Mouse (Mus musculus) left cerebral cortex, postnatal 4 days (tissue): Measurements from ENCODE around the gene S1pr2. TPM values are rescaled to one million over a fixed set of nuclear protein-coding genes. Genes with fewer than 3 reads are reported as not detected.
"Not testable (repeated sequence)": the region's sequence is repeated elsewhere in the genome, so short reads cannot be mapped to it uniquely, and the experiment has no call there.

ENCODE experiments used
- DNase-seq: peaks from one replicate; pipeline ENCODE4 v3.0.0-alpha.2; 2022
- intact Hi-C: fragments of 180-260 bp; cut with DNase I; formaldehyde crosslinking; loops from one replicate; pipeline ENCODE4 v1.15.1; 2025
- total RNA-seq, 2 experiments: library from RNA; stranded (reverse); gene quantifications; 2 replicates each; pipeline ENCODE4 v1.2.3; 2021

S1pr2 gene
- total RNA-seq, 2 experiments from 2014 or later: 4.5 to 5.5 TPM

DNA sequence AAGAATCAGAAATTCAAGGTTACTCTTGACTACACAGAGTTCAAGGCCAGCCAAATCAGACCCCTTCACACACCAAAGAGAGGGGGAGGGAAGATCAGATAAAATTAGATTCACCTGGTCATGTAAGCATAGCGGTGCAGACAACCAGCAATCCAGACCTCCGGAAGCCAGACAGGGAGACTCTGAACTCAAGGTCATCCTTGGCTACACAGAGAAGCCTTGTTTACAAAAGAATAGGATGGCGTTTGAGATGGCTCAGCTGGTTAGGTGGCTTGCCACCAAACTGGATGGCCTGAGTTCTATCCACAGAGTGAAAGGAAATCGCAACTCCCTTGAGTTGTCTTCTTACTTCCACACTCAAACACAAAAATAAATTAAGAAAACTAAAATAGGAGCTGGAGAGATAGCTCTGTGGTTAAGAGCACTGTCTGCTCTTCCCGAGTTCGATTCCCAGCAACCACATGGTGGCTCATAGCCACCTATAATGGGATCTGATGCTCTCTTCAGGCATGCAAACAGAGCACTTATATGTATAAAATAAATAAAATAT is 25.1 kb upstream of the S1pr2 start:
- intact Hi-C loops: no loop called here
- no peak for DNase-seq

GRCm38 (mm10) chr9:21000811-21001210 is 24.2 kb upstream of the S1pr2 start:
- DNase-seq: no peak
- intact Hi-C loops: no loop called here

GRCm38 (mm10) chr9:20998337-20998736 is 21.8 kb upstream of the S1pr2 start:
- intact Hi-C loops: loop anchor here (5.0 kb wide), 1 partner anchor 96 kb away; no protein-coding TSS in a partner anchor
- not testable (repeated sequence) for DNase-seq

DNA sequence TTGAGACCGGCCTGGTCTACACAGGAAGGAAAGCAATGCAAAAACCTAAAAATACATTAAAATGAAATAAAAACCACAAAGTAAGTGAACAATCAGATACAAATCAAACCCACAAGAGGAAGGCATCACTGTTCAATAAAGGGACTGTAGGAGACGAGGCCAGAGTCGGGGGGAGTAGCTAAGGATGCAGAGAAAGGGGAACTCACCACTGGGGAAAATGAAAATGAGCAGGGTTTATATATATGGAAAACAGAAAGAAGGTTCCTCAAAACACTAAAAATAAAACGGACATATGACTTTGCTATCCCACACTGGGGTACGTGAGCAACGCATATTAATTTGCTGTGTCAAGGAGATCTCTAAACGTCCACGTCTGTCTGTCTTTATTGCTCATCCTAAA is 20.5 kb upstream of the S1pr2 start:
- DNase-seq: no peak
- intact Hi-C loops: loop anchor here (5.0 kb wide), 1 partner anchor 95 kb away; no protein-coding TSS in a partner anchor

DNA sequence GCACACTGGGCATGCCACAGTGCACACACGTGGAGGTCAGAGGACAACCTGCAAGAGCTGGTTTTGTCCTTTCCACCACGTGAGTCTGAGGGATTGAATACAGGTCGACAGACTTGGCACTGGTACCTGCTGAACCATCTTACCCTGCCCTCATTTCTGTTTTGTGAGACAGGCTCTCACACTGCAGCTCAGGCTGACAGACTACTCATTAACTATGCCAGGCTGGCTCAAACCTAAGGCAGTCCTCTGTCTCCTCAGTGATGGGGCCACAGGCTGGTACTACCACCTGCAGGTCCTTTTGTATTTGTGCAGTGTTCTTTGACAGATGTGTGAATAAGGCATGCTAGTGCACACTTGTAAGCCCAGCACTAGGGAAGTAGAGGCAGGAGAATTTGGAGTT is 18.5 kb upstream of the S1pr2 start:
- no peak for DNase-seq
- intact Hi-C loops: loop anchor here (5.0 kb wide), 1 partner anchor 93 kb away; no protein-coding TSS in a partner anchor

- DNase-seq: no peak
- intact Hi-C loops: no loop called here
Measured at GRCm38 (mm10) chr9:20993165-20993898, 16.8 kb upstream of the S1pr2 start.

GRCm38 (mm10) chr9:20991587-20991986 is 15.0 kb upstream of the S1pr2 start:
- DNase-seq: no peak
- intact Hi-C loops: no loop called here

DNA sequence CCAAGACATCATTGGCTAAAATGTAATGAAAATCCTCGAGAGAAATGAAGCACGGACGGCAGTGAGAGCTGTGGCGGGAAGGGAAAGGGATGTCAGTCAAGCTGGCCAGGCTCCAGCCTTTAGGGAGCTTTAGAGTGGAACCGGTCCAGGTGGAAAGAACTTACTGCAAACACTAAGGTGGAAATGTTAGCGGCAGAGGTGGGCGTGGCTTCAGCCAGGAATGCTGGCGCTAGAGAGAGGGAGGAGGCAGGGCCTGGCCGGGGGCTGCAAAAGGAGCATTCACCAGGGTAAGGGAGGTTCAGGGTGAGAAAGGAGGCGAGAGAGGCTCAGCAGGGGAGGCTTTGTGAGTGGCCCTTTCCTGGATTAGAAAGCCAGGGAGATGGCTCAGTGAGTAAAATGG is 14.3 kb upstream of the S1pr2 start:
- intact Hi-C loops: no loop called here
- peak; percentile 19 for DNase-seq

DNA sequence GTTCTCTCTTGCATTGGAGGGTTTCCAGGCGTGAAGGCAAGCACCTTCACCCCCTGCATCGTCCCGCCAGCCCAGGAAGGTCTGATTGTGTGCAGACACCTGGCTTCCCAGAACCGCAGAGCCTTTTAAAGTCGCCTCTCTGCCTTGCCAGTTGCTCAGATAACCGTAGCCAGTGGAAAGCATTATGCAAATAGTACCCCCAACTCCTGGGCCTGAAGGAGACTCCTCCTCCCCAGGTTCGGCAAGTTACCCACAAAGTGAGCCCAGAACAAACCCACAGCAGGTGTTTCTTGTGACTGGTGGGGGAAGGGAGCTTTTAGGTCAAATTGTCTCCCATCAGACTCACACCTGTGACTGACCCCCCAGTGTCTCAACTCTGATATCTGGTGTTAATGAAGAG is 11.4 kb upstream of the S1pr2 start:
- intact Hi-C loops: no loop called here

GRCm38 (mm10) chr9:20986952-20987686 is 10.5 kb upstream of the S1pr2 start:
- no peak for DNase-seq
- intact Hi-C loops: no loop called here

More for the DNA sequence above, 11.4 kb upstream of the S1pr2 start:
- DNase-seq: no peak

DNA sequence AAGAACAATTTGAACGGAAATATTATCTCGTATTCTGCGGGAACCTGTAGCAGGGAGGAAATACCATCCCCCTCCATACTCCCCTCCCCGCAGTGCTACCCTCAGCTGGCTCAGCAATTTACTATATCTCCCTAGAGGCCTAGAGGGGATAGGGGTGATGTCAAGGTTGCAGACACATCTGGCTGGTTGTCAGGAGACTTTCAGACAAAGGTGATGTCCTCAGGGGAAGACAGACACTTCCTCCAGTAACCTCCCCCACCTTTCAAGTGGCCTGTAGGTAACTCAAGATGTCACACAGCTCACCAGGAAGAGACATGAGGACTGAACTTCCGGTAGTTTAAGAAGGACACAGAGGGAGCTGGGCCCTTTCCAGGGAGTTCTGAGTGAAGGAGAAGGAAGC is 6.6 kb upstream of the S1pr2 start:
- no peak for DNase-seq
- intact Hi-C loops: no loop called here

DNA sequence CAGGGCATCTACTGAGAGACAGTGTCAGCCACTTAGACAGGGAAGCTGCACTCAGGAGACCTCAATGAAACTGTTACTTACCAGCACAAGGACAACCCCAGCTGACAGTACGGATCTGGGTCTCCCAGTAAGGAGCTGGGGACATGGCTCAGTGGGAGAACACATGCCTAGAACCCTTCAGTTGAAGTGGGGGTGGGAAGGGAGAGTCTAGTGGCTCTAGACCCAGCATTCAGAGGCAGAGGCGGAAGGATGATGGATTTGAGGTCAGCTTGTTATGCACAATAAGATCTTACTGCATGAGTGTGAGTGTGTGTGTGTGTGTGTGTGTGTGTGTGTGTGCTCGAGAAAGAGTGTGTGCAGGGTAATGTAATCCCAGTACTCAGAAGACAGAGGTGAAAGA is 5.6 kb upstream of the S1pr2 start:
- intact Hi-C loops: no loop called here

GRCm38 (mm10) chr9:20979769-20980168 is 3.2 kb upstream of the S1pr2 start:
- no peak for DNase-seq

More for the DNA sequence above, 5.6 kb upstream of the S1pr2 start:
- DNase-seq: no peak

GRCm38 (mm10) chr9:20979181-20979580 is 2.6 kb upstream of the S1pr2 start:
- intact Hi-C loops: no loop called here

More at GRCm38 (mm10) chr9:20979769-20980168, 3.2 kb upstream of the S1pr2 start:
- intact Hi-C loops: no loop called here

GRCm38 (mm10) chr9:20978409-20979095 is 2.0 kb upstream of the S1pr2 start:
- DNase-seq: no peak
- intact Hi-C loops: no loop called here

More at GRCm38 (mm10) chr9:20979181-20979580, 2.6 kb upstream of the S1pr2 start:
- DNase-seq: no peak

GRCm38 (mm10) chr9:20976961-20977689 is 544 bp upstream of the S1pr2 start:
- intact Hi-C loops: no loop called here
- no peak for DNase-seq

DNA sequence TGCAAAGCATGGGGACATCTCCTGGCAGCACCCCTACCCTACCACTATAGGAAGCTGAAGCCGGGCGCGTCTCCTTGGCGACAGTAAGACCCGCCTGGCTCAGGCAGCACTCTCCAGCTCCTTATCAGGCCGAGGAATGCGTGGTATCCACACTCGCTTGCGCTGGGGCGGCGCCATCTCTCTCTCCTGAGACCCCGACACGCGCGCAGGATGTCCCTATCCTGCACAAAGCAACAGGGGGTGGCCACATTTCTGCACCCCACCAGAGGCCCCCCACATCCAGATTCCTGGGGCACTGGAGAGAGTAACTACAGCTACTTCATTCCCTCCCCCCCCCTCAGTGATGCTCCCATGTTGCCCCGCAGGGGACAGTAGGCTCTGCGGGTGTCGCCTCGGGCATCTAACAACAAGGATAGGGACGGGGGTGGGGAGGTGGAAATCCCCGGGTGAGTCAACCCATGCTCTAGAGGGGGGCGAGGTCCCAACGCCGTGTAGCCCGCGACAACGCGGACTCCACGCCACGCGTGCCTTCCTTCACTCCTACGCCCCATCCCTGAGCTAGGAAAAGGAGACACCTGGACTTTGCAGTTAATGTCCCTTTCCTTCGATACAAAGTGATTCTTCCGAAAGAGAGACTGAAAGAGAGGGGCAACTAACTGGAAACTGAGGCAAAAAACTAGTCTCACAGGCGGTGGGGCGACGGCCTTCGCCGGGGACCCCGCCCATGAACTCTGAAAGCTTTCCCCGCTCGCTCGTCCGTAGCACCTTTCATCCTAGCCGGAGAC is 958 bp downstream of the S1pr2 start:
- no peak for DNase-seq
- intact Hi-C loops: no loop called here

GRCm38 (mm10) chr9:20973682-20974075 is 2.9 kb downstream of the S1pr2 start:
- DNase-seq: no peak
- intact Hi-C loops: no loop called here

DNA sequence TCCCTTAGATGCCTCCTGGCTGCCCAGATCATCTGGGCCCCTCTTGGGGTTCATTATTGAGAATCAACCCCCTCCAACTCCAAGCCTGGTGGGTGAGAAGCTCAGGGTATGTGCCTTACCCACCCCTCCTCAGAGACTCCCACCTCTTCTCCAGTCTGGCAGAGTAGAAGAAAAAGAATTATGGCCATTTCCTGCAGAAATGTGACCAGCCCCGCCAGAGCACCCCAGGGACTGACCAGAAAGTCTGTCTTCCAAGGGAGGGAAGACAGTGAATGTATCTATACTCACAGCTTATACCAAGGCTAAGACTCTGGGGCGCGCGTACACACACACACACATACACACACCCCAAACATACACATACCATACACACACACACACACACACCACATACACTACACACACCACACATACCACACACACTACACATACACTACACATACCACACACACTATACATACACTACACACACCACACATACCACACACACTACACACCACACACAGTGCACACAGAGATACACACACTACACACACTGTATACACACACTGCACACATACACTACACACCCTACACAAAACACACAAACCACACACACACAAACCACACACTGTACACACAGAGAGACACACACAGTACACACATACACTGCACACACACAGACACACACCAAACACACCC is 3.4 kb downstream of the S1pr2 start:
- intact Hi-C loops: no loop called here
- DNase-seq: no peak
